ENCODE assay signal across 37 mouse cellular contexts in genomic region chr3:36053447-36053846, GRCm38 (mm10). TPM values are rescaled to one million over a fixed set of nuclear protein-coding genes. Genes with fewer than 3 reads are reported as not detected.
"Had no signal": no experiment of that assay in that cellular context is flagged by ENCODE, and none has a peak within 500 bp of the region (broad histone marks: within the 10 kb centered on the region; RNA-seq: fewer than 3 reads in every experiment).

TSS of gene Ccdc144b (minus strand) at chr3:36053547.

- DNase-seq: cerebellum, adult 2 months; cerebellum, adult 8-10 months; cerebellum, adult 9-10 months; cerebellum, adult 9-11 months; cerebellum, postnatal 10 days; cerebellum, postnatal 14 days; cerebellum, postnatal 25 days; cerebellum, postnatal 36 days; embryo, embryonic 11 days; forebrain, postnatal 0 days; gastrocnemius, adult 2 months; gastrocnemius, postnatal 10 days; gastrocnemius, postnatal 14 days; gastrocnemius, postnatal 25 days; gastrocnemius, postnatal 36 days; heart, adult 11 months; heart, adult 18-20 months; heart, adult 2 months had no signal

- H3K4me2 ChIP-seq: embryonic facial prominence, embryonic 12.5 days; embryonic facial prominence, embryonic 13.5 days; embryonic facial prominence, embryonic 15.5 days; forebrain, embryonic 12.5 days; forebrain, embryonic 13.5 days; forebrain, embryonic 15.5 days had no signal

- ATAC-seq: forebrain, embryonic 13.5 days; forebrain, embryonic 14.5 days; forebrain, embryonic 15.5 days; forebrain, embryonic 16.5 days; forebrain, postnatal 0 days had no signal

- H3K9ac ChIP-seq: embryonic facial prominence, embryonic 12.5 days; embryonic facial prominence, embryonic 13.5 days; embryonic facial prominence, embryonic 15.5 days; forebrain, embryonic 12.5 days; forebrain, embryonic 13.5 days; forebrain, embryonic 15.5 days; forebrain, postnatal 0 days had no signal

- H3K27me3 ChIP-seq: embryonic facial prominence, embryonic 12.5 days; embryonic facial prominence, embryonic 13.5 days; embryonic facial prominence, embryonic 15.5 days; forebrain, embryonic 13.5 days; forebrain, embryonic 15.5 days had no signal

- H3K27ac ChIP-seq: embryonic facial prominence, embryonic 10.5 days; embryonic facial prominence, embryonic 12.5 days; embryonic facial prominence, embryonic 13.5 days; embryonic facial prominence, embryonic 15.5 days; forebrain, embryonic 10.5 days; forebrain, embryonic 12.5 days; forebrain, embryonic 13.5 days; forebrain, embryonic 15.5 days; gastrocnemius, adult 2 months; heart, adult 2 months had no signal

- H3K4me1 ChIP-seq: embryonic facial prominence, embryonic 10.5 days; embryonic facial prominence, embryonic 12.5 days; embryonic facial prominence, embryonic 13.5 days; embryonic facial prominence, embryonic 15.5 days; forebrain, embryonic 10.5 days; forebrain, embryonic 12.5 days; forebrain, embryonic 13.5 days; forebrain, embryonic 15.5 days had no signal

- H3K4me3 ChIP-seq: embryonic facial prominence, embryonic 10.5 days; embryonic facial prominence, embryonic 12.5 days; embryonic facial prominence, embryonic 13.5 days; embryonic facial prominence, embryonic 15.5 days; erythroblast, embryonic 14.5 days; forebrain, embryonic 10.5 days; forebrain, embryonic 12.5 days; forebrain, embryonic 13.5 days; forebrain, embryonic 15.5 days; gastrocnemius, adult 2 months; heart, adult 2 months had no signal

- H3K36me3 ChIP-seq: embryonic facial prominence, embryonic 10.5 days; embryonic facial prominence, embryonic 12.5 days; embryonic facial prominence, embryonic 13.5 days; embryonic facial prominence, embryonic 15.5 days; forebrain, embryonic 10.5 days; forebrain, embryonic 12.5 days; forebrain, embryonic 15.5 days had no signal

- H3K9me3 ChIP-seq: embryonic facial prominence, embryonic 10.5 days; embryonic facial prominence, embryonic 12.5 days; embryonic facial prominence, embryonic 13.5 days; embryonic facial prominence, embryonic 15.5 days; forebrain, embryonic 10.5 days; forebrain, embryonic 12.5 days; forebrain, embryonic 13.5 days; forebrain, embryonic 15.5 days had no signal

RNA-seq across cellular contexts. Expression of gene Ccdc144b, which starts in this region (rescaled TPM):
- total RNA-seq: common myeloid progenitor, adult 5-6 weeks; forebrain, postnatal 0 days; gastrocnemius, adult 18-20 months; gastrocnemius, adult 2 months; gastrocnemius, adult 8-10 months; gastrocnemius, postnatal 10 days; gastrocnemius, postnatal 14 days; gastrocnemius, postnatal 25 days; gastrocnemius, postnatal 36 days; granulocyte monocyte progenitor cell, adult 5-6 weeks; heart, adult 18-20 months; heart, adult 2 months had no signal
- polyA plus RNA-seq: cerebellum, adult 2 months; cortical plate, adult 2 months; embryonic facial prominence, embryonic 10.5 days; embryonic facial prominence, embryonic 12.5 days; embryonic facial prominence, embryonic 13.5 days; embryonic facial prominence, embryonic 14.5 days; embryonic facial prominence, embryonic 15.5 days; erythroblast, embryonic 14.5 days; forebrain, embryonic 10.5 days; forebrain, embryonic 11.5 days; forebrain, embryonic 12.5 days; forebrain, embryonic 13.5 days; forebrain, embryonic 14.5 days; forebrain, embryonic 15.5 days; forebrain, embryonic 16.5 days; forebrain, postnatal 0 days; frontal cortex, adult 2 months had no signal
